Mouse (Mus musculus): ENCODE data around the gene Zfp583.
A peak's percentile ranks its signal among the peaks of the same experiment; 100 is the strongest.
"Not testable (repeated sequence)": the region's sequence is repeated elsewhere in the genome, so short reads cannot be mapped to it uniquely, and the experiment has no call there.

Gene Zfp583

DNA sequence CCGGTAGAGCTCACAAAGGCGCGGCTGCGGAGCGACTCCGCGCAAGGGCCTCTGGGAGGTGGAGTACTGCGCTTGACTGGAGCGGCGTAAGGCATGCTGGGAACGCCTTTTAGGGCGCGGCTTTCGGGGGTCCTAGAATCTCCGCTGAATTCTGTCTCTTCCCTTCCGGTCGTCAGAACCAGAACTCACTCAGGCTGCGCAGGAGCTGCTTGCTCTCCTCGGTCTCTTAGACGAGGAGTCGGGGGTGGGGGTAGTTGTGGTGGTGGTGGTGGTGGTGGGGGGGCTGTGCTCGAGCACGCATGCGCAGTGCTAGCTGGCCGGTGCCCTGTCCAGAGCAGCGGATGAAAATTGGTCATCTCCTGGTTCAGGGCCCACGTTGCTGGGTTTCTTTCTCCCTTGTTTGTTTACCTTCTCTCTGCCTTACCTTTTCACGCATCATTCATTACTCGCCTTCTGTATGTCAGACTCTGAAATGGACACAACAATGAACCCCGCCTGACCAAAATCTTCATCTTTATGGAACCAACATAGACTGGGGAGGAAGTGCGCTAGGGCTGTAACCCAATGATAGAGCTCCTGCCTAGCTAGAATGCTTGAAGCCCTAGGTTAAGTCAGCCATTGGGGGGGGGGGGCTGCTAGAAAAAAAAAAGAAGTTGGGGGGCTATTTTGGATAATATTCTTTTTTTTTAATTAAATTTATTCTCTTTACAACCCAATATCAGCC, at the start of gene Zfp583:
Zfp583 (minus strand) TSS at position 53 of the 724 bp plus-strand sequence.
- peak; percentile 42 for DNase-seq (ENCODE audit: extremely low spot score, low read depth, low spot score)

DNA sequence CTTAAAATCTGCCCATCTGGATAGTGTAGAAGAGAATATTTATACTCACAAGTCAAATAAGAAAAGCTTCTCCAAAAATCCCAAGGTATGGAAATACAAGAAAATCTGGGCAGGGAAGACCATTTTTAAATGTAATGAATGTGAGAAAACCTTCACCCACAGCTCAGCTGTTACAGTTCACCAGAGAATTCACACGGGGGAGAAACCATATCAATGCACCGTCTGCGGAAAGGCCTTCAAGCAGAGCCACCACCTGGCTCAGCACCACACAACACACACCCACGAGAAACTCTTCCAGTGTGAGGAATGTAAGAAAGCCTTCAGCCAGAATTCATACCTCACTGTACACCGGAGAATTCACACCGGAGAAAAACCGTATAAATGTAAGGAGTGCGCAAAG, 47.4 kb upstream of the Zfp583 start:
- DNase-seq (ENCODE audit: extremely low spot score, low read depth, low spot score) = no peak

DNA sequence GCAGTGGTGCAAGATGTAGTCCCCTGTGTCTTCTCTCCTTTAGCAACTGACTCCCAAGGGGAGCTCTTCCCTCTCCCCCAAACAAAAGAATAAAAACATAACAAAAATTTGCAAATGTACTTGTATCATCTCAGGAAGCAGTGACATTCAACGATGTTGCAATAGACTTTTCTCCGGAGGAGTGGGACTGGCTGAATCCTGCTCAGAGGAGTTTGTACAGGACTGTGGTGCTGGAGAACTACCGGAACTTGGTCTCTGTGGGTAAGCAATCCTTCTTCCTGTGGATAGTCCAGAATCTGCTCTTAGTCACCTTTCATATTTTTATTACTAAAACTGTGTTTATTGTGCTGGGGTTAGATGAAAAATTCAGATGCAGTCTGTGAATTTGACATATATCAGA, 41.9 kb upstream of the Zfp583 start:
- no peak for DNase-seq (ENCODE audit: extremely low spot score, low read depth, low spot score)

- DNase-seq (ENCODE audit: extremely low spot score, low read depth, low spot score) = no peak
Measured at GRCm38 (mm10) chr7:6369460-6369859, 38.4 kb upstream of the Zfp583 start.

GRCm38 (mm10) chr7:6368146-6368545, 37.1 kb upstream of the Zfp583 start:
- not testable (repeated sequence) for DNase-seq (ENCODE audit: extremely low spot score, low read depth, low spot score)

- DNase-seq (ENCODE audit: extremely low spot score, low read depth, low spot score) = no peak
Measured at GRCm38 (mm10) chr7:6367185-6367584, 36.1 kb upstream of the Zfp583 start.

DNA sequence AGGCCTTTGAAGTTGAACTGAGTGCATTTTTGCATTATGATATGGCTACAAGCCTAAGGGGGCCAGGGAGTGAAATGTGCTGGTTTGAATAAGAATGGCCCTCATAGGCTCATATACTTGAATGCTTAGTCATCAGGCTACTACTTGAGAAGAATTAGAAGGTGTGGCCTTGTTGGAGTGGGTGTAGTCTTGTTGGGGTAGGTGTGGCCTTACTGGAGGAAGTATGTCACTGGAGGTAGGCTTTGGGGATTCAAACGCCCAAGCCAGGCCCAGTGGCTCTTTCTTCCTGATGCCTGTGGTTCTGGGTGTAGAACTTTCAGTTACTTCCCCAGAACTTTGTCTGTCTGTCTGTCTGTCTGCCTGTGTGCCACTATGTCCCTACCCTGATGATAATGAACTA, 33.7 kb upstream of the Zfp583 start:
- no peak for DNase-seq (ENCODE audit: extremely low spot score, low read depth, low spot score)

DNA sequence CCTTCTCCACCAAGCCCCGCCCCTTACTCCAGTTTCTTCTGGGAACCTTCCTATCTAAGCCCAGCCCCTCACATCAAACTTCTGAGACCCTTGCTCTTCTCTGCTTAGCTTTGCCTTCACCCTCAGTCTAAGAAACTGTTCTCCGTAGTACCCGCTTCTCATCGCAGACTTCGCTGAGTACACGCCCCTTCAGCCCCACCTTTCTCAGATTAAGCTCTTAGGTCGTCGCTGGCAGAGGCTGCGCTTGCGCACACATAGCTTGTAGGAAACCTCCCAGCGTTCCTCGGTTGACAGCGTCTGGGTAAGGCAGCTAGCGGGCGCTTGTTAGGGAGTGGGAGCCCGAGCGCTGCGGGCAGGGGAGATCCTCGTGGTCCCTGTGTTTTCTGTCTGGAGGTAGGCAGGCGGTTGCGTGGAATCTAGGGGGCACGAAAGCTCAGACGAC, 32.0 kb upstream of the Zfp583 start, which contains the start of gene Zfp78:
Zfp78 (plus strand) TSS at position 234 of the 442 bp plus-strand sequence.
- DNase-seq (ENCODE audit: extremely low spot score, low read depth, low spot score) = no peak

- peak; percentile 92 for DNase-seq (ENCODE audit: extremely low spot score, low read depth, low spot score)
Measured at GRCm38 (mm10) chr7:6362268-6363046, 31.4 kb upstream of the Zfp583 start.

GRCm38 (mm10) chr7:6361756-6362155, 30.7 kb upstream of the Zfp583 start:
- no peak for DNase-seq (ENCODE audit: extremely low spot score, low read depth, low spot score)

GRCm38 (mm10) chr7:6360477-6361060, 29.5 kb upstream of the Zfp583 start:
- DNase-seq (ENCODE audit: extremely low spot score, low read depth, low spot score) = no peak

- peak; percentile 91 for DNase-seq (ENCODE audit: extremely low spot score, low read depth, low spot score)
Measured at GRCm38 (mm10) chr7:6358937-6359590, 28.0 kb upstream of the Zfp583 start.

DNA sequence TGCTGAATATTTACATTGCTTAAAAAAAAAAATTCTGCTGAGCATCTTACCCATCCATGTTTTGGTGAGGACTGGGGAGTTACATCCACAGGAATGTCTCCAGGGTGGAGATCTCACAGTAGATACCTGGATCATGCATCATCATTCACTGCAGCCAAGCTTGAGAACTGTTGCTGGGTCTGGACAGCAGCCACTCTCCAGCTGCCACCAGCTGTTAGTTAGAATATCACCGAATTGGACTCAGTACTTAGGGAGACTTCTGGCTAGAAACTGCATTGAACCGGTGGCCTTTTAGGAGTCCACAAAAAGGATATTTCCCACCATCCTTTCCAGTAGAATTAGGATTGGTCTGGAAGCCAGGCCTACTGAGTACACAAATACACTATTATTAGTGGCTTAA, 27.0 kb upstream of the Zfp583 start:
- DNase-seq (ENCODE audit: extremely low spot score, low read depth, low spot score) = no peak

- DNase-seq (ENCODE audit: extremely low spot score, low read depth, low spot score) = no peak
Measured at GRCm38 (mm10) chr7:6344124-6344523, 13.0 kb upstream of the Zfp583 start.

GRCm38 (mm10) chr7:6343501-6344071, 12.5 kb upstream of the Zfp583 start, which contains the start of gene Gm3854:
Gm3854 (plus strand) TSS chr7:6343759.
- peak; percentile 77 for DNase-seq (ENCODE audit: extremely low spot score, low read depth, low spot score)

DNA sequence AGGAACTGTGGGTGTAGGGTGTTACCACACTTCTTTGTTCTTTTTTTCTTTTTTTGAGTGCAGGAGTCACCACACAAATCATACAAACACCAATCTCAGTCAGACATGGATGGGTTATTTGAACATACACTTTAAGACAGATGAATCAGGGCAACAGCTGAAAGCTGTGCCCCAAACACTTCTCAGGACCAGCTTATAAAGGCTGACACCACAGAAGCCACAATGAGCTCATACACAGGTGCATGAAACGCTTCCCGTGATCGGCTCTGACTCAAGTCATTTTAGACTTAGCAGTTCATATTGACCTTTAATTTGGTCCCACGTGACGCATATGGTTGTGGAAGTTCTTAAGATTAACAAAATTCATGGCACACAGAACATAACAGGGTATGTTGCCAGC, 8.8 kb upstream of the Zfp583 start:
- no peak for DNase-seq (ENCODE audit: extremely low spot score, low read depth, low spot score)

DNA sequence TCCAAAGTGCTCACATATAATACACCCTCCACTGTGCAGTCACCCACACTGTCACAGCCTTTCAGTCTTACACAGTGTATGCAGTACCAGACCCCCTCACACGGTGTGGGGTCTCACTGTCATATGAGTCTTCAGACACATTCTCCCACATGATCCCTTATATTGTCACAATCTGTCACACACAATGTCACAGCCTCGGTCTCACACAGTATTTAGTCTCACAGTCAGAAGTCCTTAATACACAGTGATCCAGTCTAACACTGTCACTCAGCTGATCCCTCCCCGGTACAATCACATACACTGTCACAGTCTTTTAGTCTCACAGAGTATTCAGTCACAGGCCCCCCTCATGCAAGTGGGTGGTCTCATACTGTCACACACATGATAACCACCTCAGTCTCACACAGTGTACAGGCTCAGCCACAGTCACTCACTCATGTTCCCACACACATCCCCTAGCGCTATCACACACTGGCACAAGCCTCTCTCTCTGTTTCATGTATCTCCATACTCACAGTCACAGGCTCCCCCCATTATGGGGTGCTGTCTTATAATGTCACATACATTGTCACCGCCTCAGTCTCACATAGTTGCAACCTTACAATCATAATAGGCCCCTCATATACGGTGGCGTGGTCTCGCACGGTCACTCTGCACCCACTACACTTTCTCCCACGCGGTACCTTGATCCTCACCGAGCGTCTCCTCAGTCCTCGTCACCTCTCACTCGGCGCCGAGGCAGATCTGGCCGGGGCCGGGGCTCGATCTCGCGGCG, 440 bp downstream of the Zfp583 start:
- no peak for DNase-seq (ENCODE audit: extremely low spot score, low read depth, low spot score)

DNA sequence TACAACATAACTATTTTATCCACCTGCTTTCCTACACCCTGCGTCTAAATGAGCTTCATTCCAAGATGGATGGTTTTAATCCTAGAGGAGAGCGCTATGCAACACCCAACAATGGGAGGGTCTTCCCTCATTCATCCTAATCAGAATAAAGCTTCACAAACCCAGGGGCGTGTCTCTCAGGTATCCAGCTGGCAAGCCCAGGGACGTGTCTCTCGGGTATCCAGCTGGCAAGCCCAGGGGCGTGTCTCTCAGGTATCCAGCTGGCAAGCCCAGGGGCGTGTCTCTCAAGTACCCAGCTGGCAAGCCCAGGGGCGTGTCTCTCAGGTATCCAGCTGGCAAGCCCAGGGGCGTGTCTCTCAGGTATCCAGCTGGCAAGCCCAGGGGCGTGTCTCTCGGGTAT, 30.3 kb downstream of the Zfp583 start:
- not testable (repeated sequence) for DNase-seq (ENCODE audit: extremely low spot score, low read depth, low spot score)

DNA sequence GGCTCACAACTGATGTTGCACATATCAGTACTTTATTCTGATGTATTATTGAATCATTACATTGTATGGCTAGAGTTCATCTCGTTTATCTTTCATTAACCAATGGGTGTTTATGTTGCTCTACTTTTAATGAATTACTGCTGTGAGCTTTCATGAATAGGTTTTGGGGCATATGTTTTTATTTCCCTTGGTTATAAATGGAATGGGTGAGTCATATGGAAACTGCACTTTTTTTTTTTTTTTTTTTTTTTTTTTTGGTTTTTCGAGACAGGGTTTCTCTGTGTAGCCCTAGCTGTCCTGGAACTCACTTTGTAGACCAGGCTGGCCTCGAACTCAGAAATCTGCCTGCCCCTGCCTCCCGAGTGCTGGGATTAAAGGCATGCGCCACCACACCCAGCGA, 40.0 kb downstream of the Zfp583 start:
- not testable (repeated sequence) for DNase-seq (ENCODE audit: extremely low spot score, low read depth, low spot score)

GRCm38 (mm10) chr7:6286921-6287531, 44.1 kb downstream of the Zfp583 start:
- DNase-seq (ENCODE audit: extremely low spot score, low read depth, low spot score) = no peak
